Mouse (Mus musculus) hindbrain, embryonic 11.5 days (tissue): Measurements from ENCODE around the gene Psenen. TPM values are rescaled to one million over a fixed set of nuclear protein-coding genes. Genes with fewer than 3 reads are reported as not detected.

Experiments used
- ATAC-seq: fragments of 200-750 bp; cut with Nextera tagmentation; 2 replicates; pipeline ENCODE4 v1.8.0; 2017; ENCODE audit warnings: mild to moderate bottlenecking, moderate TSS enrichment, moderate library complexity; ENCODE audit not compliant: low FRiP score
- DNase-seq: peaks from one replicate; pipeline ENCODE4 v3.0.0-alpha.2; 2015; ENCODE audit warnings: low spot score
- H3K27ac ChIP-seq: fragments of 300-500 bp; sonication (generic); 2 replicates; pipeline ENCODE4 v1.5.1; 2014; ENCODE audit warnings: mild to moderate bottlenecking, low read depth, low read length
- H3K27me3 ChIP-seq: fragments of 300-500 bp; sonication (generic); 2 replicates; pipeline ENCODE4 v1.6.1; 2014; ENCODE audit warnings: mild to moderate bottlenecking, low read length, moderate library complexity, mixed read lengths; ENCODE audit not compliant: control insufficient read depth, insufficient read depth
- H3K36me3 ChIP-seq: fragments of 300-500 bp; sonication (generic); 2 replicates; pipeline ENCODE4 v1.6.1; 2014; ENCODE audit warnings: mild to moderate bottlenecking, low read length, moderate library complexity, mixed read lengths; ENCODE audit not compliant: control insufficient read depth, insufficient read depth
- H3K4me1 ChIP-seq: fragments of 300-500 bp; sonication (generic); replicated peaks from 2 replicates; pipeline ENCODE4 v1.6.1; 2014; ENCODE audit warnings: low read length, mixed read lengths; ENCODE audit not compliant: control insufficient read depth, insufficient read depth
- H3K4me2 ChIP-seq: fragments of 300-500 bp; sonication (generic); replicated peaks from 2 replicates; pipeline ENCODE4 v1.6.1; 2014; ENCODE audit warnings: mild to moderate bottlenecking, low read depth, low read length
- H3K4me3 ChIP-seq: fragments of 300-500 bp; sonication (generic); 2 replicates; pipeline ENCODE4 v1.5.1; 2014; ENCODE audit warnings: low read depth, low read length
- H3K9ac ChIP-seq: fragments of 300-500 bp; sonication (generic); 2 replicates; pipeline ENCODE4 v1.6.1; 2014; ENCODE audit warnings: low read depth, low read length
- H3K9me3 ChIP-seq: fragments of 300-500 bp; sonication (generic); 2 replicates; pipeline ENCODE4 v1.6.1; 2016; ENCODE audit warnings: low read length; ENCODE audit not compliant: control insufficient read depth
- WGBS: fragments of 180-500 bp; shearing (Covaris S2); extraction: QIAGEN DNeasy Blood & Tissue Kit; methylation state at CpG from one replicate; pipeline ENCODE4 v1.1.7; 2014; 5-methylcytosine and 5-hydroxymethylcytosine counted together
- polyA plus RNA-seq: library from polyadenylated mRNA; unstranded; fragments of >200 nt; fragmentation: Nextera tagmentation; extraction: Ambion mirVana; gene quantifications from 2 replicates; pipeline ENCODE4 v1.2.1, GENCODE M21; 2014

Gene Psenen
- polyA plus RNA-seq, 1 experiment from 2014 or later: 105 TPM

DNA sequence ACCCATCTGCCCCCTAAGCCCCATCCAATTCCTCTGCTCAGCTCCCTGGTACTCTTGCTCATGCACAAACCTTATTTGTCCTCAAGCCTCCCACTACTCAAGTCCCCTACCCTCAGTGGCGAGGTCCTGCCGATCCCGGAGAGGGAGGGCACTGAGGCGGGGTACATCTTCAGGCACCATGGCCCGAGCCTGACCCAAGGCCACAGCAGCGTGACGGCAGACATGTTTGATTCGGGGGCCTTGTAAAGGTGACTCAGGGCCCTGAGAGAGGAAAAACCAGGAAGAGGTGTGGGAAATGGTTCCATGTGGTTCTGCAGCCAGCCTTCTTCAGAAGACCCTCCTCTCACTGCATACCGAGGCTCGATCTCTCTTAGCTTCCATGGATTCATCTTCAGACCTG is 20.9 kb upstream of the Psenen start:
- Histone ChIP-seq H3K36me3 (peaks cover 23% of the 10 kb centered on the region), H3K9ac (no peak overlapping the region), H3K27me3 (no peaks in the 10 kb centered on the region), H3K4me1 (peaks cover 5% of the 10 kb centered on the region), H3K9me3 (no peaks in the 10 kb centered on the region), H3K4me3 (no peak overlapping the region), H3K4me2 (no peak overlapping the region), H3K27ac (no peak overlapping the region)
- no peak for DNase-seq
- no peak for ATAC-seq
- 93% methylated on average over 10 of the region's 10 CpGs for WGBS

DNA sequence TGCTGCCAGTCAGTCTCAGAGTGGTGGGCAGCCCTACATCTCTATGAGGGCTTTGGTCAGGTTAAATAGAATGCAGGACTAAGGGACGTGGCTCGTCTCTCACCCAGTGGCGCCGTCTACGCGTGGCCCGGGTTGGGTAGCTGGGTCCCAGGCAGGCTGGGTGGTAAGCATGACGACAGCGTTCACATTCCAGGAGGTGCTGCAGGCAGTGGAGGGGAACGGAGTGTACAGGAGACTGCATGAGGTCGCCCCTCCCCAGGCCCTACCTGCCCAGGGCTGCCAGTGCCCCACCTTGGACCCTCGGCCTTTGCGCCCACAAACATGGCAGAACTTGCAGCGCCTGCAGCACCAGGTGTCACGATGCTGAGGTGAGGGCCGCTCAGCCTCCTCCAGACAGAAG is 18.1 kb upstream of the Psenen start:
- Histone ChIP-seq H3K9me3 (no peaks in the 10 kb centered on the region), H3K4me2 (no peak overlapping the region), H3K9ac (no peak overlapping the region), H3K36me3 (peaks cover 34% of the 10 kb centered on the region), H3K27ac (no peak overlapping the region), H3K4me3 (no peak overlapping the region), H3K27me3 (no peaks in the 10 kb centered on the region), H3K4me1 (no peaks in the 10 kb centered on the region)
- no peak for DNase-seq
- 96% methylated on average over 16 of the region's 16 CpGs for WGBS
- no peak for ATAC-seq

DNA sequence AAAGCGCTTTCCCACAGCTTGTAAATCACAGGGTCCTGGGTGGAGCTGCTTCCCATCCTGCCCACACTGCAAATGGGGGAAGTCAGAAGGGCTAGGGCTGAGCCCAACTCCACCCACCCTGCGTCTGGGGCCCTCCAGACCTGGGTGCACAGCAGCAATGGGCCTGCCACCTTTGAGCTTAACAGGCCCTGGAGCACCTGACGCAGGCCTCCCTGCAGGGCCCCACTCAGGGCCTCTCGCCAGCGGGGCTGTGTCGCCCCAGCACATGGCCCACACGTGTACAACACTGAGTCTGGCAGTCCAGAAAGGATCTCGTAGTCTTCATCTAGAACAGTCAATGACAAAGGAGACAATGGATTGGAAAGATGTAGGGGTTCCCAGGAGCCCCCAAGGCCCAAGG is 16.5 kb upstream of the Psenen start:
- WGBS: 94% methylated on average over 8 of the region's 8 CpGs
- Histone ChIP-seq H3K4me2 (no peak overlapping the region), H3K9ac (no peak overlapping the region), H3K27me3 (no peaks in the 10 kb centered on the region), H3K27ac (no peak overlapping the region), H3K36me3 (peaks cover 46% of the 10 kb centered on the region), H3K4me3 (no peak overlapping the region), H3K9me3 (no peaks in the 10 kb centered on the region), H3K4me1 (no peaks in the 10 kb centered on the region)
- DNase-seq: no peak
- ATAC-seq: no peak

DNA sequence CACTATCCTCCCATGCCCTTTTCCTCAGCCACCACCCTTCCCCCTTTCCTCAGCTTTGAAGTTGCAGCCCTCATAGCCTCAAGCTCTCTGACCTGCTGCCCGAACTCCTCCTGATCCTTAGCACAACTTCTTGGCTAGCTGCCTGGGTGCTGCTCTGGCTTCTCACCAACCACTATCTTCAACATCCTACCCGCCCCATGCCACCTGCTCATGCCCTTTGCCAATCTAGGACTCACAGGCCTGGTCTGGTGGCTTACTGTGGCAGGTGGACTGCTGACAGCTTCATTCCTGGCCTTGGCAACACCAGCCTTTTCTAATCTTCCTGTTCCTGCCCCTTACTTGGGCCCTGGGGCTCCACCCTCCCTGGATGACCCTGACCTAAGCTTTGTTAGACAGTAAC is 9.5 kb upstream of the Psenen start:
- DNase-seq (no peak), ATAC-seq (no peak)
- 84% methylated on average over 2 of the region's 2 CpGs for WGBS
- H3K27ac ChIP-seq: no peak overlapping the region
- H3K9me3 ChIP-seq: no peaks in the 10 kb centered on the region
- H3K4me2 ChIP-seq: no peak overlapping the region
- no peak overlapping the region for H3K4me3 ChIP-seq
- H3K9ac ChIP-seq: no peak overlapping the region
- no peaks in the 10 kb centered on the region for H3K4me1 ChIP-seq
- H3K27me3 ChIP-seq: no peaks in the 10 kb centered on the region
- H3K36me3 ChIP-seq: peaks cover 30% of the 10 kb centered on the region

DNA sequence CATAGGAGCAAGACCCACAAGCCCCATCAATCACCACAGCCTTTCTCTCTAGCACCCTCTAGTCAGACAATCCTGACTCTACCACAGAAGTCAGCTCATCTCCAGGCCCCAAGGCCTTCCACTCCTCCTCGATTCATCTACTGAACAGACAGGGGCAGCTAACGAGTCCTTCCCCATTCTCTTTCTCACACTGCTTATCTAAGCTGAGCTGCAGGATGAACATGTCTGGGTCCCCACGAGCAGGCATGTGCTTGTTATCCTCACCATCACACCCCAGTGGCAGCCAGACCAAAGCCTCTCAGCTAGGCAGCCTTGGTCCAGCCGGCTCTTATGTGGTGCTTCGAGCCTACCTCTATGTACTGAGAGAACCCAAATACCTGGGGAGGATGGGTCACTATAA is 9.0 kb upstream of the Psenen start:
- no peak overlapping the region for H3K27ac ChIP-seq
- H3K36me3 ChIP-seq: peaks cover 30% of the 10 kb centered on the region
- DNase-seq: no peak
- no peak overlapping the region for H3K4me2 ChIP-seq
- no peaks in the 10 kb centered on the region for H3K9me3 ChIP-seq
- H3K4me3 ChIP-seq: no peak overlapping the region
- H3K9ac ChIP-seq: no peak overlapping the region
- no peaks in the 10 kb centered on the region for H3K4me1 ChIP-seq
- no peaks in the 10 kb centered on the region for H3K27me3 ChIP-seq
- no peak for ATAC-seq
- WGBS: 89% methylated on average over 5 of the region's 5 CpGs

DNA sequence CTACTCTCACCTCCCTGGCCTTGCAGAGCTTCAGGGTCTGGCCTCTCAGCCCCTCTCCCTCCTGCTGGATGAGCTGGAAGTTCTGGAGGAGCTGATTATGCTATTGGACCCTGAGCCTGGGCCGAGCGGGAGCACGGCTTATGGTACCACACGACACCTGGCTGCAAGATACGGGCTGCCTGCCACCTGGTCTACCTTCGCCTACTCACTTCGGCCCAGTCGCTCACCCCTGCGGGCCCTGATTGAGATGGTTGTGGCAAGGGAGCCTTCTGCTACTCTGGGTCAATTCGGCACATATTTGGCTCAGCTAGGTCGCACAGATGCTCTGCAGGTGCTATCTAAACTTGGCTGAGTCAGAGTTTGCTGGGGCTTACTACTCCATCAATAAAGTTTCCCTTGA is 4.1 kb upstream of the Psenen start:
- H3K36me3 ChIP-seq: peaks cover 8% of the 10 kb centered on the region
- no peak for ATAC-seq
- H3K4me1 ChIP-seq: no peaks in the 10 kb centered on the region
- no peak for DNase-seq
- H3K4me2 ChIP-seq: no peak overlapping the region
- H3K9me3 ChIP-seq: no peaks in the 10 kb centered on the region
- H3K9ac ChIP-seq: no peak overlapping the region
- H3K27me3 ChIP-seq: no peaks in the 10 kb centered on the region
- no peak overlapping the region for H3K4me3 ChIP-seq
- no peak overlapping the region for H3K27ac ChIP-seq
- WGBS: 88% methylated on average over 11 of the region's 11 CpGs

DNA sequence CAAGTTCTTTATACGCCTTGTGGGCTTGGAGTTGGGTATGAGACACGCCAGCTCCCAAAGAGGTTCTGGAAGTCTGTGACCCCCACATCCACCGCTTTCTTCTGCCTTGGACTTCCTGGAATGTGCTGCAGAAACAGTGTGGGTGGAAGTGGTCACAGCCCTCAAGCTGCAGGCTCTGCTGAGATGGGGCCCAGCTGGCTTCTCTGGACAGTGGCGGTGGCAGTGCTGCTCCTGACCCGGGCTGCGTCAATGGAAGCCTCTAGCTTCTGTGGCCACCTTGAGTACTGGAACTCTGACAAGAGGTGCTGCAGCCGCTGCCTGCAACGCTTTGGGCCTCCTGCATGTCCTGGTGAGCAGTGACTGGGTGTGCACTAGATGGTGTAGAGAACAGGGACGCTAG is 2.6 kb upstream of the Psenen start:
- no peak for DNase-seq
- Histone ChIP-seq H3K36me3 (peaks cover 7% of the 10 kb centered on the region; the same call in 1 of the 2 replicates), H3K4me3 (no peak overlapping the region), H3K4me1 (no peaks in the 10 kb centered on the region), H3K27me3 (no peaks in the 10 kb centered on the region), H3K4me2 (no peak overlapping the region), H3K27ac (no peak overlapping the region), H3K9ac (no peak overlapping the region), H3K9me3 (no peaks in the 10 kb centered on the region)
- ATAC-seq: no peak
- 91% methylated on average over 9 of the region's 9 CpGs for WGBS

DNA sequence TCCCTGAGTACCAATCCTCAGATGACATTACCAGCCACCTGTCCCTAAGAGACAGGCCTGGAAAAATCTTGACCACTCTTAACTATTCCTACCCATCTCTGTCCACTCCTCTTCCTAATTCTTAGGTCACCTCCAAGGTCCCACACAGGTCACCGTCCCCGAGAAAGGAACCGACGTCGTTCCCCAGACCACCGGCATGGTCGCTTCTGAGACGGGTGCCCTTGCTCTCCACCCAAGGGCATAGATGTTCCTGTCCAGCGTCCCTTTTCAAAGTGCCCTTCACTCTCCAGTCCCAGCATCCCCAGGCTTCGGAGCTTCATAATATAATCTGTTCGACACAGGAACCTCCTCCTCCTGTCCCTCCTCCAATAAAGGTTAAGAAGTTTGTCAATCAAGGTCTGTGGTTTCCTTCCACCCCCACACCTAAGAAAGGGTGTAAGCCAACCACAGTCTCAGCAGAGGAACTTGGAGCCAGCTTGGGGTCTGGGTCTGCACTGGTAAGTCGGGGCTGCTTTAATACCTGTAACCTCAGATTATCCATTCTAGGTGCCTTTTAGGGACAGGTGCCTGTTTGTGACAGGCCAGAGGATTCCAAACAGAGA is 1.6 kb upstream of the Psenen start, which contains the start of gene Igflr1:
TSS of gene Igflr1 (plus strand) at position 458 of the 602 bp plus-strand sequence.
- no peaks in the 10 kb centered on the region for H3K9me3 ChIP-seq
- no peak within 1 kb of the TSS for H3K9ac ChIP-seq
- H3K27me3 ChIP-seq: no peaks in the 10 kb centered on the region
- 95% methylated on average over 12 of the region's 12 CpGs for WGBS
- no peak within 1 kb of the TSS for H3K4me2 ChIP-seq
- no peak within 1 kb of the TSS for H3K4me3 ChIP-seq
- no peak within 1 kb of the TSS for H3K27ac ChIP-seq
- ATAC-seq (no peak), DNase-seq (no peak)
- H3K4me1 ChIP-seq: no peaks in the 10 kb centered on the region
- H3K36me3 ChIP-seq: 0 out of 2 replicates have a peak, but pooled peaks cover 2% of the 10 kb centered on the region

DNA sequence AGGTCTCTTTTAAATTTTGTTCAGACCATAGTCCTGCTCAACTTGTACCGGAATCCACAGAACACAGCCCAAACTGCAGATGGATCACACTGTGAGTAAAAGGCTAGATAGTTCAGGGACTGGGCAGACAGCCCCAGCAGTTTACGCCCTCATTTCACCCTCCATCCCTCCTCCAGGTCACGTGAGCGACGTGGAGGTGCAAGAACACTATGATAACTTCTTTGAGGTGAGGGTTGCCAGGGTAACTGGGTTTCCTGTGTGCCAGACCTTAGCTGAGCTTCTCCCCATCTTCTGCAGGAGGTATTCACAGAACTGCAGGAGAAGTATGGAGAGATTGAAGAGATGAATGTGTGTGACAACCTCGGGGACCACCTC is 466 bp upstream of the Psenen start:
- Histone ChIP-seq H3K27ac (no peak overlapping the region), H3K4me1 (no peaks in the 10 kb centered on the region), H3K36me3 (no peaks in the 10 kb centered on the region), H3K9ac (peak overlapping the region; percentile 29; the same call in 1 of the 2 replicates), H3K4me2 (peak overlapping the region; percentile 59), H3K9me3 (no peaks in the 10 kb centered on the region), H3K27me3 (no peaks in the 10 kb centered on the region), H3K4me3 (peak overlapping the region; percentile 76)
- no peak for ATAC-seq
- DNase-seq: no peak
- WGBS: 23% methylated on average over 6 of the region's 6 CpGs
